Mouse (Mus musculus) cortical plate, adult 2 months (tissue): Measurements from ENCODE around the gene Ubxn7.

Experiments used
- CTCF ChIP-seq: fragments of 200-500 bp; IDR thresholded peaks from 2 replicates; pipeline ENCODE4 v1.5.1; 2011; ENCODE audit warnings: mild to moderate bottlenecking, control low read depth, low read length; ENCODE audit not compliant: insufficient read depth; ENCODE audit errors: extremely low read depth
- POLR2A ChIP-seq: fragments of 200-500 bp; IDR thresholded peaks from 2 replicates; pipeline ENCODE4 v1.6.1; 2011; ENCODE audit warnings: mild to moderate bottlenecking, low read length, control low read depth; ENCODE audit not compliant: insufficient read depth; ENCODE audit errors: extremely low read depth

DNA sequence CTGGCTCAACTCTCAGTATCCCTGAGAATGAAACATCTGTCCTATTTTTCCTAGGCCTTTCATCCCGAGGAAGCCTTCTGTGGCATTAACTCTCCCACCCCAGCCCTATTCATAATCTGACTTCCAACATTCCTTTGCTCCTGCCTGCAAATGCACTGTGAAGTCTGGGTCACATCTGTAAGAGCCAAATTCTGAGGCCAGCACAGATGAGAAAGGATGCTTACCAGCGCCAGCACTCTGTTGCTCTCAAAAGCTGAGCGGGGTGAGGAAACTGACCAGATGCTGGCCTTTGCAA, 64.4 kb downstream of the Ubxn7 start:
- TF ChIP-seq CTCF (no peak), POLR2A (no peak)
